Mouse (Mus musculus): ENCODE results near the gene Sgca.

DNA sequence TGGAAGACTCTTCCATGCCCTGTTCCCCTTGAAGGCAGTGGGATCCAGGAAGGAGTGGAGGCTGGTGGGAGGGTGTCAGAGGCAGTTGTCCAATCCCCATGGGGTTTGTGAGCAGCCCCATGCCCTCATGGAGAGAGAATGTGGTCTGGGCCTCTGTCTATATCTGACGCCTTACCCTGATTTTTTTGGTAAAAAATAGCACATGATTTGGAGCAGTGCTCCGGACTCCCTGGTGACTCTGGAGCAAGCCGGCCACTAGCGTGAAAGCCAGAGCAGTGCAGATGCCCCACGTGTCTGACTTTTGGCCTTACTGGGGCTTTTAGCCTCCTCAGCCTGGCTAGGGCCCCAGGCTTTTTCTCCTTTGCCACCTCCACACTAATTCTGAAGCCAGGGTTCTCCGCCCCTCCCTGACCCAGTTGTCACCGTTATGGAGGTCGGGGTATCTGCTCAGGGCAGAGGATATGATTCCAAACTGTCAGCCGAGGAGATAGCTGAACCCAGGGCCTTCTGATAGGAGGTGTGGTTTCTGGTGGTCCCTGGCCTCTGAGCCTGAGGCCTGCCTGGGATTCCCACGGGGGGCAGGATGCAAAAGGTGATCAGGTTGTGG lies 18.2 kb upstream of the Sgca start:
- no peak for TF ChIP-seq POLR2A (IDR thresholded peaks at IDR 0.05; ENCODE audit: borderline replicate concordance, insufficient read depth, low read length)
- no peak for TF ChIP-seq CTCF (IDR thresholded peaks at IDR 0.05; ENCODE audit: borderline replicate concordance, insufficient read depth, low read depth, low read length)

Measured in cerebellum, adult 2 months (tissue).